Mouse (Mus musculus) G1E (cell line): ENCODE measurements around the gene Zbtb32.

Experiments used
- CTCF ChIP-seq: IDR thresholded peaks from 2 replicates; pipeline ENCODE4 v1.5.1; 2012; ENCODE audit warnings: low read depth, low read length, inconsistent platforms, mixed read lengths
- GATA1 ChIP-seq: IDR thresholded peaks from 2 replicates; pipeline ENCODE4 v1.6.1; 2012; ENCODE audit warnings: borderline replicate concordance, low read length, inconsistent platforms, mixed read lengths
- GATA2 ChIP-seq: IDR thresholded peaks from 2 replicates; pipeline ENCODE4 v1.6.1; 2012; ENCODE audit warnings: low read depth, low read length, inconsistent platforms, borderline replicate concordance
- POLR2AphosphoS5 ChIP-seq: IDR thresholded peaks from 2 replicates; pipeline ENCODE4 v1.6.1; 2012; ENCODE audit warnings: low read depth, low read length, inconsistent platforms; ENCODE audit not compliant: insufficient replicate concordance
- TAL1 ChIP-seq: conservative IDR thresholded peaks from 2 replicates; pipeline ENCODE4 v1.6.1; 2012; ENCODE audit warnings: low read depth, low read length, inconsistent platforms, mixed read lengths

- TF ChIP-seq GATA1 (no peak), CTCF (no peak), TAL1 (no peak), POLR2AphosphoS5 (no peak), GATA2 (no peak)
Measured at GRCm38 (mm10) chr7:30594510-30595024, 4.1 kb downstream of the Zbtb32 start.
